Mouse (Mus musculus) cerebellum, postnatal 25 days (tissue): ENCODE measurements at regions not wholly inside any gene's neighbourhood (a gene's known extent, or its start where the extent isn't known, plus 50 kb on each side); places are given as distances from the start of the nearest gene placed in this dataset.

ENCODE experiments used
- DNase-seq, 2 experiments: peaks; one replicate each; pipeline ENCODE4 v3.0.0; 2021; ENCODE audit warnings: mixed read lengths in 2 of 2

DNA sequence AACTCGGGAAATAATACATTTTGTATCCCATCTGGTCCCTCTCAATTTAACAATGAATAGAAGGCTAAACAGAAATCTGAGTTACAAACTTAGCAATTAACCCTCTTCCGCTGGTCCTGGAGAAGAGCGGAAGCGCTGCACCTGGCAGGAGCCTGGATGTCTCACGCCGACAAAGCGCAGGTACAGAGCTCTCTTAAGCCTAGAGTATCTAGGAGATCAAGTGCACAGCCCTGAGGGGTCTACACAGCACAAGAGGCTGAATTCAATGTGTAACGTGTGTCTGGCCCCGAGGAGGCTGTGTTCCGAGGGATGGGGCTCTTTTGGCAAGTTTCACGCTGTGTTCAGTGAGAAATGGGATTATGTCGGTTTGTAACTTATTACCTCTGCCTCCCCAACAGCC is 255.1 kb upstream of the Sdk2 start:
- DNase-seq, result no peak

GRCm38 (mm10) chr11:114321527-114321926 is 254.7 kb upstream of the Sdk2 start:
- DNase-seq, result no peak

DNA sequence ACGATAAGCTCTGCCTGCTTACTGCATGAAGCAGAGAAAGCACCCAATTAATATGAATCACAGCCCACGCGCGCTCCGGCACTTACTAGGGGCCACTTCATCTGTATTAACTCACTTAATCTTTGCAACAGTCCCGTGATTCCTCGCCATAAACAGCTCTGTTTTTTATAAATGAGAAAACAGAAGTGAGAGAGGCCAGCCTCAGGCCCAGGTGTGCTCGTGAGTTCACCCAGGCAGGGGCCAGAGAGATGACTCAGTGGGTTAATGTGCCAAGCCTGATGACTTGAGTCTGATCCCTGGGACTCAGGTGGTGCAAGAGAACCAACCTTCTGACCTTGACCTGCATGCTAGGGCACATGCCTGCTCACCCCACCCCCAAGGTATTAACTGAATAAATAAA is 248.4 kb upstream of the Sdk2 start:
- no peak for DNase-seq

DNA sequence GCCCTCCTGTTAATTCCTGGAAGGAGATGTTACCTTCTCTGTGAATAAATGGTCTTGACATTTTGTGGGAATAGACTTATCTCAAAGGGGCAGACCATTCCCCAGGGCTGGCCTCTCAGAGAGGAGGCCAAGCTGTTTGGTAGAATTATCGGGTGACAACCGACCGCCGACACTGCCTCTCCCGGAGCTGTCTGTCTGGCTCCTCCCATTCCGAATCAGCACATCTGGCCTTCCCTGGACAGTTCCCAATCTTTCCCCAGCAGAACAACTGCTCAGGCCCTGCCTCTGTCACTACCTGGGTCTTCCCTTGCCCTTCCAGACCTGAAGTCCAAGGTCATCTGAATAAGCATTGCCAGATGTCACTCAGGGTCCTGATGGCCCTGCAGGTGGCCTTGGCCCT is 246.8 kb upstream of the Sdk2 start:
- DNase-seq, result no peak

DNA sequence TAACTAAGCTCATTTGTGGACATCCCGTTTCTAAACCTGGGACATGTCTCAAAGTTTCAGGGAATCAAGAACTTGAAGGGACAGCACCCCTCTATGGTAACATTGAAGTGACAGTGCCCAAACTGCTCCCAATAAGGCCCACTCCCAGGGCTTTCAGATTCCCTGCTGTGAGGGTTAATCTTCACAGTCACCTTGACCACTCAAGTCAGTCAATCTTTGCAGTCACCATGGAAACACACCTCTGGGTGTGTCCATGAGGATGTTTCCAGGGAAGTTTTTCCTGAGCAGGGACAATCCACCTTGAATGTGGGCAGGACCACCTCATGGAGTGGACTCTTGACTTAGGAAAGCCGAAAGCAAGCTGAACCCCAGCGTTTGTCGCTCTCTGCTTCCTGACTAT is 244.8 kb upstream of the Sdk2 start:
- no peak for DNase-seq

- no peak for DNase-seq
These were observed 236.9 kb upstream of the Sdk2 start for GRCm38 (mm10) chr11:114303636-114304354.

DNA sequence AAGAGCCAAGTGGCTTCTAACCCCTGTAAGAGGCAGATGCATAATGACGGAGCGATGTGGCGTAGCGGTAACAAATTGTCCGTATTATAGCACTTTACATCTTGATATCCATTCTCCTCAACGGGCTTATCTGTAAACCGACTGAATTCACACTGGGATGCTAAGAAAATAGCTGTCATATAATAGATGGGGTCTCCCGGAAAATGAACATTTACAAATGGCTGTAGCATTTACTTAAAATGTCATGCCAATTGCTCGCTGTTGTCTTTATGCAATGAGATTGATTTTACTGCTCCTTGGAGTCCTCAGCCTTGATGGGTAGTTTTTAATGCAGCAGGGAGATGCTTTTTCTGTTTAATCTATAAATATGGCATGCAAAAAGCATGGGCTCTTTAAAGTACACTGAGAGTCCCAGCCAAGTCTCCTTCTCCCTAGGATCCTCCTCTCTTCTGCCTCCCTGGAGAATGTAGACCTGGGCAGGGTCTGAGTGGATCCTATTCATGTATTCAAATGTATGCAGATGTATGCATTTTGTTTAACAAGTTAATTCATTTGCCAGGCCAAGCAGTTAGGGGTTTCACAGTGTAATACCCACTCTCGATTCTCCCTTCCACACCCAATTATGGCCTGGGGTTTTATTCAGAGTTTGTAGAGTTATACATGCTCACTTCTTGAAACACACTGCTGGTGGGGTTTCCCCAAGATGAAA is 233.9 kb upstream of the Sdk2 start:
- no peak for DNase-seq

DNA sequence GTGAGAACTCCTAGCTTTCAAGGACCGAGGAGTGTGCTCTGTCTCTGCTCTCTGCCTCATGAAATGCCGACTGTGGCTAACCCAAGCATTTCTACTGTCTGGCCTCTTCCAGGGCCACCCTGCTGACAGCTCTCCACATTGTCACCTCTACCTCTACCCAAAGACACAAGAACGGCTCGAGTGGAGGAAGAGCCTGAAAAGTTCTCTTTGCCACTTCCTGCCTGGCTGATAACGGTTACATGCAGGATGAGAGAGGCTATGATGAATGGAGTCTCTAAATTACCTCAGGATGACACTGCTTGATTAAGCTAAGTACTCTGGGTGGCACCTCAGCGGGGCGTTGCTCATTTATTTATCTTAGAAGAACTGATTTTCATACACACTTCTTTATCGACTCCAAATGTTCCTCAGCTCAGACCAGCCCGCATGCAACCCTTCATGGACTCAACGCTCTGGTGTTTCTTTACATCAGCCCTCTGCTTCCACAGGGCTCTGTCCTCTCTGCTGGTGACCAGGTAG is 230.0 kb upstream of the Sdk2 start:
- no peak for DNase-seq

GRCm38 (mm10) chr11:114294511-114295250 is 227.8 kb upstream of the Sdk2 start:
- peak; percentile 34 to 46 for DNase-seq

GRCm38 (mm10) chr11:114291258-114291657 is 224.4 kb upstream of the Sdk2 start:
- no peak for DNase-seq

DNA sequence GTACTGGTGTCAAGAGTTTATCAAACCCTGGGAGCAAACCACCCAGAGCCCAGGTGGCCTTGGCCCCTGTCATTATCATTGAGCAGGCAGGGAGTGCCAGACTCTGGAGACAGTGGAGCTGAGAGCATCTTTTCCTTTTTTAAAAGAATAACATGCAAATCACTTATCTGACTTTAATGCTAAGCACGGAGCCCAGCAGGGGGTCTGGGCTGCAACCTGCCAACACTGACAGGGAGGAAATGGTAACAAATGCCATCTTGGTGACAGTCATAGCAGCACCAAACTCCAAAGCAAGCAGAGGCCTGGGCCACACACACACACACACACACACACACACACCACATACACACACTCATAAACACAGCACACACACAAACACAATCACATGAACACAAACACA is 223.1 kb upstream of the Sdk2 start:
- DNase-seq, result peak; percentile 30 to 51

- DNase-seq, result no peak
These were observed 218.2 kb upstream of the Sdk2 start for GRCm38 (mm10) chr11:114284820-114285666.

DNA sequence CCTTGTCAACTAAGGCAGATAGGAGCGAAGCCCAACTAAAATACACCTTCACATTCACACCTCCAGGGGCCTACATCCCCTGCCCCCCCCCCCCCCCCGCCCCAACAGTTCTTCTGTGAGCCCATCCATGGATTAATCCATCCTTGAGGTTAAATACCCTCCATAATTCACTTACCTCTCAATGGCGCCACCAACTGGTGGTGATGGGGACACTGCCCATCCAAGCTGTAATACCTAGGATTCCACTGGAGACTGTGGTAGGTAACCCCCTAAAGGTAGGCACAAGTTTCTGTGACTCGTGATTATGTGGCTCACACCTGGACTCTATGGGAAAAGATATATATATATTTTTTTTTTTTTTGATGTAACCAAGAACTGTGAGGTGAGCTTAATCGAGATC is 216.4 kb upstream of the Sdk2 start:
- peak in 1 of 2 experiments; percentile 59 for DNase-seq

- no peak for DNase-seq
These were observed 215.7 kb upstream of the Sdk2 start for GRCm38 (mm10) chr11:114282566-114282965.

- DNase-seq, result no peak
These were observed 215.0 kb upstream of the Sdk2 start for GRCm38 (mm10) chr11:114281846-114282245.

GRCm38 (mm10) chr11:114281041-114281695 is 214.3 kb upstream of the Sdk2 start:
- no peak for DNase-seq

DNA sequence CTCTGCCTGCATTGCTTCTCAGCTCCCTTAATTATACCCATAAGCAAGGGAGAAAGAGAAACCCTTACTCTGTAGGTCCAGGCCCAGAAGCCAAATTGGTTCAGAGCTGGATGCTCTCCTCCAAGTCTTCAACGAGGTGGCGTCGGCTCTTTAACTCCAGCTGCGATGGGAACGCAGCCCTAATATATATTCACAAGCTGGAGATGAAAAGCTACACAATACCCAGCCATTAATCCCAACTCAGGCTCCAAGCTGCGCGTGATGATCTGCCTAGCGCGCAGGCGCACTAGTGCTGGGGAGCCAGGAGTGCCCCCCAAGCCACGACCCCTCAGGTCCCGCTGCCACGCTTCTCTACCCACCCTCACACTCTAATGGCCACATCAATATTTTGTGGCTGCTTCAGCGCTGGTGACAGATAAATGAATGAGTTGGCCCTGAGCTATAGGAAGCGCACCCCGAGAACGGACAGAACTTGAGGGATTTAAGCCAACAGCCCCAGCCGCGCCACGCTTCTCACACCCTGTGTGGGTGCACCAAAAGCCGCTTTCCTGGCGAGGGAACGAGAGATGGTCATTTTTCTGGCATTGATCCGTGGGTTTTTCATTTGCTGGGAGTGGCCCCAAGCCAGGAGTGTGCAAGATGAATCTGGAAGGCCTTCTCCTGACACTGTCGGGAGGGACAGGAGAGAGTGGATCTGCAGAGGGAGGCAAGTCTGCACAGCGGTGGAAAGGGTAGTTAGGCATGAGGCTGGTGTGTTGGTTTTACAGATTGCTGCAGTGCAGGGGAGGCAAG is 210.9 kb upstream of the Sdk2 start:
- no peak for DNase-seq

- DNase-seq, result no peak
These were observed 203.7 kb upstream of the Sdk2 start for GRCm38 (mm10) chr11:114270358-114271072.

DNA sequence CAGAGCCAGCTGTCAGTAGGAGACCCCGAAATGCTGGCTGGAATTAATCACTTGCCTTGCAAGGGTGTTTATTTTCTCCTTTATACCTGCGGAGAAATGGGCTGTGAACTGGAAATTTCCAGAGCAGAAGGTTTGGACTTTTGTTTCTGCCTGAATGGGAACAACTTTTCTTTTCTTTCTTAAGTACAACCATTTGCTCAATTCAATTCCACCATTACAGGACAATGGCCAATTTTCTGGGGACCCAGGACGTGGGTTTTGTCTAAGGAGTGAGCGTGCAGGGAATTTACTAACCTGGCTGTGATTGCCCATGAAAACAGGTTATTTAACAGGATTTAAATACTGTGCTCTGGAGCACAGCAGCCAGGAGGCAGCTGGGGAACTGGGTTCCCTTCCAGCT is 195.1 kb upstream of the Sdk2 start:
- DNase-seq, result no peak

DNA sequence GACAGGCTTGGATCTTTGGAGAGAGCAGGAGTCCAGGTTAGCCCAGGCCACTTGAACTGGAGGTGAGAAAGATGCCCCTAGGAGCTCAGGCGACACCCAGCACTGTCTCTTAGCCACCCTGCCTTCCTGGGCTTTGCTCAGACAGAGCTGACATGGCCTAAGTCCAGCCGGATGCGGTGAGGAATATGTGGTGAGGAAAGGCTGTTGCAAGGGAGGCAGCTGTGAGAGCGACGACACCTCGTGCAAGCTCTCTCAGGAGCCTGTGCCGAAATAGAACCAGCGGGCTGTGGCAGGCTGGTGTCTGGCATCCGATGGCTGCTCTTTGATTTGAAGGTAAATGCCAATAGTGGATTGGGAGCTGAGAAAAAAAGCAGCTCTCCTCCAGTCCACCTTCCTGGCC is 191.4 kb upstream of the Sdk2 start:
- no peak for DNase-seq

- DNase-seq, result no peak
These were observed 190.9 kb upstream of the Sdk2 start for GRCm38 (mm10) chr11:114257756-114258155.
